Mouse (Mus musculus) midbrain, embryonic 10.5 days (tissue): ENCODE measurements around the gene Fads6. TPM values are rescaled to one million over a fixed set of nuclear protein-coding genes. Genes with fewer than 3 reads are reported as not detected.
A peak's percentile ranks its signal among the peaks of the same experiment; 100 is the strongest.

Experiments
- DNase-seq: peaks from one replicate; pipeline ENCODE4 v3.0.0-alpha.2; 2017; ENCODE audit warnings: low spot score
- H3K27ac ChIP-seq: fragments of 300-500 bp; sonication (generic); replicated peaks from 2 replicates; pipeline ENCODE4 v1.5.1; 2016; ENCODE audit warnings: mild to moderate bottlenecking
- H3K27me3 ChIP-seq: fragments of 300-500 bp; sonication (generic); 2 replicates; pipeline ENCODE4 v1.6.1; 2016; ENCODE audit warnings: low read depth, mild to moderate bottlenecking; ENCODE audit not compliant: poor library complexity, severe bottlenecking
- H3K36me3 ChIP-seq: fragments of 300-500 bp; sonication (generic); 2 replicates; pipeline ENCODE4 v1.6.1; 2016; ENCODE audit warnings: mild to moderate bottlenecking, moderate library complexity
- H3K4me1 ChIP-seq: fragments of 300-500 bp; sonication (generic); 2 replicates; pipeline ENCODE4 v1.6.1; 2016
- H3K4me3 ChIP-seq: fragments of 300-500 bp; sonication (generic); 2 replicates; pipeline ENCODE4 v1.5.1; 2016; ENCODE audit warnings: mild to moderate bottlenecking, moderate library complexity
- H3K9me3 ChIP-seq: fragments of 300-500 bp; sonication (generic); replicated peaks from 2 replicates; pipeline ENCODE4 v1.6.1; 2016; ENCODE audit warnings: mild to moderate bottlenecking
- WGBS: fragments of 180-500 bp; shearing (Covaris S2); methylation state at CpG from one replicate; pipeline ENCODE4 v1.1.7; 2016; 5-methylcytosine and 5-hydroxymethylcytosine counted together
- polyA plus RNA-seq: library from polyadenylated mRNA; unstranded; fragments of >200 nt; fragmentation: Nextera tagmentation; extraction: Ambion mirVana; gene quantifications from 2 replicates; pipeline ENCODE4 v1.2.1, GENCODE M21; 2016

The Fads6 gene
- polyA plus RNA-seq, 1 experiment from 2014 or later: 0.37 TPM

- no peaks in the 10 kb centered on the region for H3K36me3 ChIP-seq
- peaks cover 9% of the 10 kb centered on the region for H3K4me1 ChIP-seq
- no peak for DNase-seq
- no peaks in the 10 kb centered on the region for H3K9me3 ChIP-seq
- 82% methylated on average over 4 of the region's 4 CpGs for WGBS
- peaks cover 100% of the 10 kb centered on the region for H3K27me3 ChIP-seq
- no peak overlapping the region for H3K27ac ChIP-seq
- H3K4me3 ChIP-seq: no peak overlapping the region
These were observed 38.3 kb downstream of the Fads6 start for GRCm38 (mm10) chr11:115259134-115259533.

GRCm38 (mm10) chr11:115257775-115258510 lies 39.5 kb downstream of the Fads6 start:
- DNase-seq: no peak
- H3K27ac ChIP-seq: no peak overlapping the region
- H3K36me3 ChIP-seq: no peaks in the 10 kb centered on the region
- peaks cover 100% of the 10 kb centered on the region for H3K27me3 ChIP-seq
- H3K4me1 ChIP-seq: peaks cover 9% of the 10 kb centered on the region
- peak overlapping the region; percentile 40 for H3K4me3 ChIP-seq
- WGBS: 16% methylated on average over 59 of the region's 59 CpGs
- H3K9me3 ChIP-seq: no peaks in the 10 kb centered on the region

- no peak for DNase-seq
- no peaks in the 10 kb centered on the region for H3K36me3 ChIP-seq
- peaks cover 41% of the 10 kb centered on the region for H3K4me1 ChIP-seq
- H3K27me3 ChIP-seq: peaks cover 100% of the 10 kb centered on the region
- H3K4me3 ChIP-seq: peak overlapping the region; percentile 61; the same call in 1 of the 2 replicates
- H3K9me3 ChIP-seq: no peaks in the 10 kb centered on the region
- 66% methylated on average over 3 of the region's 3 CpGs for WGBS
- H3K27ac ChIP-seq: no peak overlapping the region
These were observed 46.2 kb downstream of the Fads6 start for GRCm38 (mm10) chr11:115251258-115251657.

GRCm38 (mm10) chr11:115250405-115251090 lies 46.9 kb downstream of the Fads6 start:
- WGBS: under 1% methylated on average over 36 of the region's 36 CpGs
- peaks cover 100% of the 10 kb centered on the region for H3K27me3 ChIP-seq
- peak; percentile 57 for DNase-seq
- no peaks in the 10 kb centered on the region for H3K36me3 ChIP-seq
- no peaks in the 10 kb centered on the region for H3K9me3 ChIP-seq
- peak overlapping the region; percentile 61 for H3K4me3 ChIP-seq
- peaks cover 49% of the 10 kb centered on the region for H3K4me1 ChIP-seq
- H3K27ac ChIP-seq: peak overlapping the region; percentile 64; the same call in 1 of the 2 replicates

GRCm38 (mm10) chr11:115249721-115250404 lies 47.6 kb downstream of the Fads6 start:
- H3K9me3 ChIP-seq: no peaks in the 10 kb centered on the region
- peak overlapping the region; percentile 61 for H3K4me3 ChIP-seq
- H3K36me3 ChIP-seq: 0 out of 2 replicates have a peak, but pooled peaks cover 6% of the 10 kb centered on the region
- DNase-seq: no peak
- peak overlapping the region; percentile 64 for H3K27ac ChIP-seq
- WGBS: 3% methylated on average over 63 of the region's 63 CpGs
- peaks cover 55% of the 10 kb centered on the region for H3K4me1 ChIP-seq
- peaks cover 98% of the 10 kb centered on the region for H3K27me3 ChIP-seq

- Histone ChIP-seq H3K27ac (no peak overlapping the region), H3K9me3 (no peaks in the 10 kb centered on the region), H3K4me3 (no peak overlapping the region), H3K36me3 (peaks cover 22% of the 10 kb centered on the region), H3K27me3 (peaks cover 90% of the 10 kb centered on the region), H3K4me1 (peaks cover 70% of the 10 kb centered on the region)
- 74% methylated on average over 6 of the region's 6 CpGs for WGBS
- DNase-seq: no peak
These were observed 49.5 kb downstream of the Fads6 start for GRCm38 (mm10) chr11:115247945-115248344.

GRCm38 (mm10) chr11:115247240-115247639 lies 50.2 kb downstream of the Fads6 start:
- peaks cover 78% of the 10 kb centered on the region for H3K4me1 ChIP-seq
- no peak overlapping the region for H3K27ac ChIP-seq

GRCm38 (mm10) chr11:115246386-115246785 lies 51.1 kb downstream of the Fads6 start:
- peaks cover 22% of the 10 kb centered on the region for H3K36me3 ChIP-seq
- H3K4me1 ChIP-seq: peaks cover 86% of the 10 kb centered on the region
- H3K4me3 ChIP-seq: no peak overlapping the region
- H3K27ac ChIP-seq: no peak overlapping the region
- 75% methylated on average over 8 of the region's 8 CpGs for WGBS
- DNase-seq: no peak
- H3K9me3 ChIP-seq: no peaks in the 10 kb centered on the region
- H3K27me3 ChIP-seq: peaks cover 79% of the 10 kb centered on the region

More at GRCm38 (mm10) chr11:115247240-115247639, 50.2 kb downstream of the Fads6 start:
- Histone ChIP-seq H3K4me3 (no peak overlapping the region), H3K9me3 (no peaks in the 10 kb centered on the region), H3K27me3 (peaks cover 87% of the 10 kb centered on the region), H3K36me3 (peaks cover 22% of the 10 kb centered on the region)
- no peak for DNase-seq
- 21% methylated on average over 3 of the region's 3 CpGs for WGBS

- Histone ChIP-seq H3K4me1 (peaks cover 80% of the 10 kb centered on the region), H3K9me3 (no peaks in the 10 kb centered on the region), H3K36me3 (peaks cover 22% of the 10 kb centered on the region), H3K27ac (0 out of 2 replicates have a peak overlapping the region, but pooled peaks have one; percentile 25), H3K27me3 (peaks cover 63% of the 10 kb centered on the region), H3K4me3 (no peak overlapping the region)
- DNase-seq: no peak
- WGBS: 89% methylated on average over 8 of the region's 8 CpGs
These were observed 52.6 kb downstream of the Fads6 start for GRCm38 (mm10) chr11:115244840-115245239.

GRCm38 (mm10) chr11:115243783-115244182 lies 53.7 kb downstream of the Fads6 start:
- H3K4me1 ChIP-seq: peaks cover 75% of the 10 kb centered on the region
- H3K36me3 ChIP-seq: peaks cover 22% of the 10 kb centered on the region
- H3K27me3 ChIP-seq: peaks cover 53% of the 10 kb centered on the region
- H3K9me3 ChIP-seq: no peaks in the 10 kb centered on the region
- no peak overlapping the region for H3K4me3 ChIP-seq
- H3K27ac ChIP-seq: no peak overlapping the region
- no peak for DNase-seq
- WGBS: 94% methylated on average over 12 of the region's 12 CpGs

- H3K4me1 ChIP-seq: peaks cover 75% of the 10 kb centered on the region
- H3K27me3 ChIP-seq: peaks cover 42% of the 10 kb centered on the region
- H3K9me3 ChIP-seq: no peaks in the 10 kb centered on the region
- DNase-seq: no peak
- H3K27ac ChIP-seq: 0 out of 2 replicates have a peak overlapping the region, but pooled peaks have one; percentile 1
- peaks cover 22% of the 10 kb centered on the region for H3K36me3 ChIP-seq
- 82% methylated on average over 3 of the region's 3 CpGs for WGBS
- no peak overlapping the region for H3K4me3 ChIP-seq
These were observed 54.7 kb downstream of the Fads6 start for GRCm38 (mm10) chr11:115242746-115243145.

- Histone ChIP-seq H3K36me3 (peaks cover 22% of the 10 kb centered on the region), H3K4me1 (peaks cover 70% of the 10 kb centered on the region), H3K27me3 (peaks cover 29% of the 10 kb centered on the region), H3K27ac (0 out of 2 replicates have a peak overlapping the region, but pooled peaks have one; percentile 9), H3K4me3 (no peak overlapping the region), H3K9me3 (no peaks in the 10 kb centered on the region)
- no peak for DNase-seq
- 81% methylated on average over 11 of the region's 11 CpGs for WGBS
These were observed 56.1 kb downstream of the Fads6 start for GRCm38 (mm10) chr11:115241402-115241801.
